Mouse (Mus musculus) thymus, adult 2 months (tissue): ENCODE data around the gene AU022252.

Source experiments
- CTCF ChIP-seq: fragments of 200-500 bp; IDR thresholded peaks from 2 replicates; pipeline ENCODE4 v1.5.1; 2012; ENCODE audit warnings: mild to moderate bottlenecking, control low read depth, low read length, moderate library complexity, borderline replicate concordance; ENCODE audit not compliant: control insufficient read depth, poor library complexity, insufficient read depth; ENCODE audit errors: extremely low read depth
- POLR2A ChIP-seq: fragments of 200-500 bp; IDR thresholded peaks from 2 replicates; pipeline ENCODE4 v1.6.1; 2012; ENCODE audit warnings: mild to moderate bottlenecking, low read length, control low read depth, moderate library complexity; ENCODE audit not compliant: control insufficient read depth, poor library complexity, insufficient read depth; ENCODE audit errors: extremely low read depth

- TF ChIP-seq CTCF (no peak), POLR2A (no peak)
Measured at GRCm38 (mm10) chr4:119225719-119226118, 6.8 kb downstream of the AU022252 start.
